Mouse (Mus musculus) testis, adult 2 months (tissue): ENCODE results near the gene Zfp574. TPM values are rescaled to one million over a fixed set of nuclear protein-coding genes. Genes with fewer than 3 reads are reported as not detected.

Experiments
- H3K27ac ChIP-seq: fragments of 200-500 bp; 2 replicates; pipeline ENCODE4 v1.5.1; 2012; ENCODE audit warnings: low read depth, low read length; ENCODE audit not compliant: control insufficient read depth, insufficient read depth
- H3K27me3 ChIP-seq: fragments of 200-500 bp; 2 replicates; pipeline ENCODE4 v1.6.1; 2012; ENCODE audit warnings: mild to moderate bottlenecking, low read length, moderate library complexity; ENCODE audit not compliant: control insufficient read depth, insufficient read depth
- H3K36me3 ChIP-seq: fragments of 200-500 bp; 2 replicates; pipeline ENCODE4 v1.6.1; 2012; ENCODE audit warnings: mild to moderate bottlenecking, low read length; ENCODE audit not compliant: control insufficient read depth, insufficient read depth
- H3K4me1 ChIP-seq: fragments of 200-500 bp; 2 replicates; pipeline ENCODE4 v1.6.1; 2012; ENCODE audit warnings: low read length; ENCODE audit not compliant: control insufficient read depth, insufficient read depth
- H3K4me3 ChIP-seq: fragments of 200-500 bp; 2 replicates; pipeline ENCODE4 v1.5.1; 2012; ENCODE audit warnings: low read depth, mild to moderate bottlenecking, low read length, moderate library complexity, mixed read lengths; ENCODE audit not compliant: control insufficient read depth
- CTCF ChIP-seq: fragments of 200-500 bp; IDR thresholded peaks from 2 replicates; pipeline ENCODE4 v1.5.1; 2012; ENCODE audit warnings: low read depth, mild to moderate bottlenecking, inconsistent platforms, low read length, moderate library complexity; ENCODE audit not compliant: control insufficient read depth, insufficient read depth, insufficient replicate concordance
- POLR2A ChIP-seq: fragments of 200-500 bp; IDR thresholded peaks from 2 replicates; pipeline ENCODE4 v1.6.1; 2012; ENCODE audit warnings: low read depth, mild to moderate bottlenecking, inconsistent platforms, low read length, moderate library complexity; ENCODE audit not compliant: control insufficient read depth
- polyA plus RNA-seq: library from polyadenylated mRNA; depleted of rRNA; stranded (reverse); fragments of >200 nt; gene quantifications from 2 replicates; pipeline ENCODE4 v1.2.3, GENCODE M21; 2012; rRNA removed

The Zfp574 gene
- polyA plus RNA-seq = 267 and 276 TPM in 2 replicates

- Histone ChIP-seq H3K36me3 (peaks cover 3% of the 10 kb centered on the region; the same call in 1 of the 2 replicates), H3K4me1 (peaks cover 26% of the 10 kb centered on the region), H3K4me3 (peak within 1 kb of the TSS; percentile 83), H3K27me3 (no peaks in the 10 kb centered on the region), H3K27ac (no peak within 1 kb of the TSS; the same call in 1 of the 2 replicates)
- no peak for TF ChIP-seq POLR2A
- TF ChIP-seq CTCF = no peak
Measured at GRCm38 (mm10) chr7:25071979-25072715, at the start of gene Zfp574, which contains the start of gene Grik5. TSS of gene Zfp574 (plus strand) at chr7:25072567. TSS of gene Grik5 (minus strand) at chr7:25072346.

- H3K36me3 ChIP-seq = no peaks in the 10 kb centered on the region
- H3K27ac ChIP-seq = no peak overlapping the region
- H3K27me3 ChIP-seq = no peaks in the 10 kb centered on the region
- TF ChIP-seq CTCF = no peak
- TF ChIP-seq POLR2A = no peak
- no peak overlapping the region for H3K4me3 ChIP-seq
- no peaks in the 10 kb centered on the region for H3K4me1 ChIP-seq
Measured at GRCm38 (mm10) chr7:25025855-25026439, 46.4 kb upstream of the Zfp574 start.

DNA sequence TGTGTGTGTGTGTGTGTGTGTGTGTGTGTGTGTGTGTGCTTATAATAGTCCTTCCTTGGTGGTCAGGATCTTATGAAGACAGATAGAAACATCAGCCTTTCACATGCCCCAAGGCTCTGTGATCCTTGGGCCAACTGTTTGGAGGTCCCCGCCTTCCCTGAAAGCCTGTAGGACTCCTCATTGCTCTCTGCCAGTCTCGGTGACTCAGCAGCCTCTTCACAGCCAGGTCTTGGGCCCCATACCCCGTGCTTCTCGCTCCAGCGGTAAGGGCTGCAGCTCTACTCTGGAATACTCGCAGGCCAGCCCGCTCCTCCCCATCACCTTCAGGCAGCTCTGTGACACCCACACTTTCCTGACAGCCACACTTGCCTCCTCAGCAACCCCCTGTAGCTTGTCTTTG, 45.9 kb upstream of the Zfp574 start:
- Histone ChIP-seq H3K36me3 (no peaks in the 10 kb centered on the region), H3K4me1 (no peaks in the 10 kb centered on the region), H3K27me3 (no peaks in the 10 kb centered on the region), H3K27ac (no peak overlapping the region), H3K4me3 (no peak overlapping the region)
- no peak for TF ChIP-seq POLR2A
- TF ChIP-seq CTCF = no peak

DNA sequence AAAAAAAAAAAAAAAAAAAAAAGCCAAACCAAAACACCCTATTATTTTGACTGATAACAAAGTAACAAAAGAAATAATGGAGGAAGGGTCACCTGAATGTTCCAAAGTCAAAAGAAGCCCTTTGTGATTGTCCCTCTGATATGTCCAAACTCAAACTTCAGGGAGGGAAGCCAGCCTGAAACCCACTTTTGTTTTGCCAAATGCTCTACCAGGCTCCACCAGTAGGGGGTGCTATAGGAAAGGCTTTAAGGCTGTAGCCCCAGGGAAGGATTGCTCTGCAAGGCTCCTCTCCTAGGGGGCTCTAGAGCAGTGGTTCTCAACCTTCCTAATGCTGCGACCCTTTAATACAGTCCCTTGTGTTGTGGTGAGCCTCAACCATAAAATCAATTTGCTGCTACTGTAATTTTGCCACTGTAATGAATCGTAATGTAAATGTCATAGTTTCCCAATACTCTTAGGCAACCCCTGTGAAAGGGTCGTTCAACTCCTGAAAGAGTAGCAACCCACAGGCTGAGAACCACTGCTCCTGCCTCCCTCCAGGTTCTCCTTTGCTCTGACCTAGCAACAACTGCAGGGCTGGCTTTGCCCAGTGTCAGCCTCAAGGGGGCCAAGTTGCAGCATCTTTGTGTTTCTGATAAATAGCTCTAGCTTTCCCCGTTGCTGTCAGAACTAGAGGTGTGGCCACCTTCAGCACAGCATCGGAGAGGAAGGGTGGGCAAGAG, 42.2 kb upstream of the Zfp574 start:
- H3K27me3 ChIP-seq = no peaks in the 10 kb centered on the region
- H3K36me3 ChIP-seq = no peaks in the 10 kb centered on the region; the same call in 1 of the 2 replicates
- no peaks in the 10 kb centered on the region for H3K4me1 ChIP-seq
- H3K27ac ChIP-seq = no peak overlapping the region
- no peak overlapping the region for H3K4me3 ChIP-seq
- TF ChIP-seq POLR2A (no peak), CTCF (peak; percentile 61)

DNA sequence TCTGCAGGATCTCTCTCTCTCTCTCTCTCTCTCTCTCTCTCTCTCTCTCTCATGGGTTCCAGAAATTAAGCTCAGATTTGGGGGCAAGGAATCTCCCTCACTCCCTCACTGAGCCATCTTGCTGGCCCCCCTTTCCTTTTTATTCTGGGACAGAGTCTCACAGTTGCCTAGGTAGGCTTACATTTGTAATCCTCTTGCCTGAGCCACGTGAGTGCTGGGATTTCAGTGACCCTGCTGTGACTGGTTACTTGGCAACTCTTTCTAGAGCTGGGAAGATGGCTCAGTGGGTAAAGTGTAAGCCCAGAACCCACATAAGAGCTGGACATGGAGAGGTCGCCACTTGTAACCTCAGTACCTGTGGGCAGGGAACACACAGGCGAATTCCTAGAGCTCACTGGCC, 40.8 kb upstream of the Zfp574 start:
- Histone ChIP-seq H3K4me1 (no peaks in the 10 kb centered on the region), H3K27ac (no peak overlapping the region), H3K4me3 (no peak overlapping the region), H3K27me3 (no peaks in the 10 kb centered on the region), H3K36me3 (peaks cover 2% of the 10 kb centered on the region)
- TF ChIP-seq POLR2A (no peak), CTCF (no peak)

GRCm38 (mm10) chr7:25034796-25035195, 37.6 kb upstream of the Zfp574 start:
- Histone ChIP-seq H3K27me3 (no peaks in the 10 kb centered on the region), H3K27ac (no peak overlapping the region), H3K36me3 (peaks cover 2% of the 10 kb centered on the region), H3K4me3 (no peak overlapping the region), H3K4me1 (no peaks in the 10 kb centered on the region)
- TF ChIP-seq POLR2A (no peak), CTCF (no peak)

GRCm38 (mm10) chr7:25035916-25036315, 36.5 kb upstream of the Zfp574 start:
- H3K27ac ChIP-seq = no peak overlapping the region
- TF ChIP-seq POLR2A (no peak), CTCF (peak; percentile 81)
- H3K27me3 ChIP-seq = no peaks in the 10 kb centered on the region
- H3K4me3 ChIP-seq = no peak overlapping the region
- H3K36me3 ChIP-seq = peaks cover 2% of the 10 kb centered on the region
- H3K4me1 ChIP-seq = no peaks in the 10 kb centered on the region
